Mouse (Mus musculus) adrenal gland, adult 2 months (tissue): ENCODE measurements at regions not wholly inside any gene's neighbourhood (a gene's known extent, or its start where the extent isn't known, plus 50 kb on each side); places are given as distances from the start of the nearest gene placed in this dataset.

ENCODE experiments used
- DNase-seq: peaks from one replicate; pipeline ENCODE4 v3.0.0; 2021

DNA sequence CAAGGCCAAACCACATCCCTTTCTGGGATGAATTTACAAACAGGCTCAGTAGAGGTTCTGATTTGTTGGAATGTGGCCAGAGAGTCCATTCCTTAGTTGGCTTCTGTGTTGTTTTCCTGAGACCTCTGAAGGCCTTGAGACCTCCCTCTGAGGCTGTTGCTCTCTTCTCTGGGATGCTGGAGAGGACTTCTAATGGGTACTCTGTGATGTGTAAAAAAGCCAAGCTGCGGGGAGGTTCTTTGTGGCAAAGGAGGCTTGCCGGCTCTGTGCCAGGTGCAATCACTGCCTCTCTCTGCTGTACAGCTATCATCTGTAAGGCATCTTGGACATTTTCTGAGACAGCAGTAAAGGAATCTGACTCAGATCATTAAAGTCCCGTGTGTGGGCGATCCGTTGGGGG, 192.3 kb downstream of the Gm5447 start:
- DNase-seq = no peak

GRCm38 (mm10) chr13:31168854-31169253, 194.8 kb downstream of the Gm5447 start:
- DNase-seq = no peak

DNA sequence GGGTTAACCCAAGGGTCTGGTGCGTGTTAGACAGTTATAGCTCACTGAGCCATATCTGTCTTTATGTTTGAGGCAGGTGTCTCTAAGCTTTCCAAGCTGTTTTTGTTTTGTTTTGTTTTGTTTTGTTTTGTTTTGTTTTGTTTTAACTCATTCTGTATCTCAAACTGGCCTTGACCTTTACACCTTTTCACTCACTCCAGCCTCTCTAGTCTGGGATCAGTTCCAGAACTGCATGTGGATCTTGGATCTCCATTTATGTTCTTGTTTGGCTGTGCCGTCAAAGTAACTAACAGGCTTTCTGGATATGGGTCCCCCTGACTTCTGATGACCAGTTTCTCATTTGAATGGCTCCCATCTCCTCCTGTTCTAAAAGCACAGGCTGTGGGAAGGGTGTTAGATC, 197.7 kb downstream of the Gm5447 start:
- no peak for DNase-seq

DNA sequence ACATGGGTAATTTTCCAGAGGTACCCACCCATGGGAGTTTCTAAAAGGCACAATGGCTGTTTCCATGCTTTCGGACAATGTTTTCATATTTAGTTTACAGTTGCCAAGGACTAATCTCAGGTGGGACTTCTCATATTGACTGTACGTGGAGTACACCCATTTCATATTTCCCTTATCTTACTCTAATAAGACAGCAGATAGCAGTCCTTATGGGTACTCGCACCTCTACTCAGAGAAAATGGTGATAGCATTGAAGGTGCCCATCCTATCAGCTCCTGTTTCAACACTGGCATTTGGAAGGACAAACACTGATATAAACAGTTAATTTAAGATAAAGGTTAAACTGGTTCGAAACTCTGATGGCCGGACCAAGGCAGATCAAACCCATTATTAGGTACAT, 198.6 kb downstream of the Gm5447 start:
- no peak for DNase-seq

DNA sequence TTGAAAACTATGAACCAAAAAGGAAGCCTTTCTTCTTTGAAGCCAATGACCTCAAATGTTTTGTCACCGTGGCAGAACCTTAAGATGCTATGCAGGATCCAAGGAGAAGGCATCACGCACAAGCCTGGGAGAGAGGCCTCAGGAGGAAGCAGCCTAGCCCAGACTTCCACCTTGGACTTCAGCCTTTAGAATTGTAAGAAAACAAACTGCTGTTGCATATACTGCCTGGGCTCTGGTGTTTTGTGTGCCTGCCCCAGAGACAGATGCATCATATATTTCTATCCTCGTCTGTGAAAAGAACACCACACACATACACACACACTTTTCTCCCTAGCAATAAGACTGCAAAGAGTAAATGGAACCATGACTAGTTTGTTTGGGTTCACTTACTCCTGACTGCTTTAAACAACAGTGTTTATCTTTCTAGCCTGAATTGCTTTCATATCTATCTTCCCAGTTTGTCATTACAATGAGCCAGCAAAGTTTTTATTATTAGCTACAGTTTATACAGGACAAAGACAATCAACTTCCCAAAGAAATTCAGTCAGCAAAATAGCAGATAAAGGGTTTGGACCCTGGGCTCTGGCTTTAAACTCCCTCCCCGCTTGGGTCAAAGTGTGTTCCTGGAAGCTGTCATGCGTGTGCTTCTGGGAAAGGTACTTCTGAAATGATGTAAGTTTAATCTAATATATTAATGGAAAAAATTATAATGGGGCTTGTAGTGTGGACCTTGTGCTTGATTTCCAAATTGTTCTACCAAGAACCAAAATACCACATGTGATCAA, 204.2 kb downstream of the Gm5447 start:
- DNase-seq = no peak

GRCm38 (mm10) chr13:31178964-31179363, 205.0 kb downstream of the Gm5447 start:
- no peak for DNase-seq

- DNase-seq = peak; percentile 14
Measured at GRCm38 (mm10) chr13:31179407-31180001, 205.5 kb downstream of the Gm5447 start.

GRCm38 (mm10) chr13:31181530-31181929, 207.5 kb downstream of the Gm5447 start:
- DNase-seq = no peak

- no peak for DNase-seq
Measured at GRCm38 (mm10) chr13:31184845-31185834, 211.1 kb downstream of the Gm5447 start.

GRCm38 (mm10) chr13:31186805-31187589, 213.0 kb downstream of the Gm5447 start:
- no peak for DNase-seq

DNA sequence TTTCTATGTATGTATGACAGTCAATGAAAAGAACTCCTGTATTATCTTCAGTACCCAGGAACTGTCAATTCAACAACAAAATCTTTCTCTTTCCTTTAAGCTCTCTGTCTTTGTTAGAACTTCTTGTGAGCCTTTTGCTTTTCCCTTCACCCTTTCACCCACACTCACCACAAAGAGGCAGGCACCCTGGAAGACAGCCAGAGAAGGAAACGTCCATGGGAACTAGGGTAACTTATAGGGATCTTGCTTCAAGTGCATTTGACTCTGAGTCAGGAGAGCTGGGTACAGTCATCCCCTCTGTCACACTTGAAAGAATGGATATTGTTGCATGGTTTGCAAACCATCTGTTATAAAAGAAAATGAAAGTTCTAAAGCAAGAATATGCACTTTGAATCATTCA, 215.1 kb downstream of the Gm5447 start:
- DNase-seq = no peak

- no peak for DNase-seq
Measured at GRCm38 (mm10) chr13:31190036-31190435, 216.0 kb downstream of the Gm5447 start.

GRCm38 (mm10) chr13:31191344-31192139, 217.5 kb downstream of the Gm5447 start:
- DNase-seq = no peak

DNA sequence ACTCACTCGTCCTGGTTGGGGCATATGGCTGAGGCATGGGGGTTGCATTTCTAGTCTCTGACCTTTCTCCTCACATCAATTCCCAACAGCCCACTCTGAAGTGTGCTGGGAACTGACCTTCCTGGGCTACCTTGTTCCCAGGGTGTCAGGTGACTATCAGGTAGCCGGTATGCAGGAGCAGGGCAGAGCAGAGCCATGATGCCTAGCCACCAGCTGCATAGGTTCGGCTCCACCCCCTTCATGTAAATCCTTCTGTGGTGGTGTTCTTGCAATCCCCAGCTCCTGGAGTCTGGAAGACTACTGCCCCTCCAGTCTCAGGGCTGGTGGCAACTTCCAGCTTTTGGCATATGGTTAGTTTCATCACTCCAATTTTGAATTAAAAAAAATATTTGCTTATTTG, 221.0 kb downstream of the Gm5447 start:
- no peak for DNase-seq

GRCm38 (mm10) chr13:31196546-31196945, 222.5 kb downstream of the Gm5447 start:
- DNase-seq = no peak

DNA sequence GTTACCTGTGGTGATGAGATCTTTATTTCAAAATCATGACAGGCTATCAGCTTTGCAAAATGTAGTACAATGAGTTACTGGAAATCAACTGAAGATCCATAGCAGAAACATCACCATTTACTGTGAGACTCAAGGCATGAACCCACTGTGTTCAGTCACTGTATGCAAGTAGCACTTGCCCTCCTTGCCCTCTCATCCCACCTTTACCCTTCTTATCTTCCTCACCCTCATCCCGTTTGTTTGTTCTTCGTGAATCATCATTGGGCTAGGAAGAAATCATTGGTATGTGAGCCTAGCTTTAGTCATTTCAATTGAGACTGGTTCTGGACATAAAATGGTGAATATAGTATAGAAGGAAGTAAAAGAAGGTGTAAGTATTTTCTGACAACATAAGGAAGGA, 223.6 kb downstream of the Gm5447 start:
- DNase-seq = no peak

- no peak for DNase-seq
Measured at GRCm38 (mm10) chr13:31199384-31199783, 225.4 kb downstream of the Gm5447 start.

- no peak for DNase-seq
Measured at GRCm38 (mm10) chr13:31204068-31204467, 230.1 kb downstream of the Gm5447 start.

- no peak for DNase-seq
Measured at GRCm38 (mm10) chr13:31206381-31206780, 232.4 kb downstream of the Gm5447 start.

- peak; percentile 76 for DNase-seq
Measured at GRCm38 (mm10) chr13:31207709-31208108, 233.7 kb downstream of the Gm5447 start.

GRCm38 (mm10) chr13:31223016-31223415, 249.0 kb downstream of the Gm5447 start:
- DNase-seq = peak; percentile 25
